Mouse (Mus musculus) spleen, adult 12 weeks (tissue): ENCODE measurements around the gene Oxa1l.

Source experiments
- DNase-seq: peaks from one replicate; pipeline ENCODE4 v3.0.0; 2022; ENCODE audit warnings: low spot score

Oxa1l gene

GRCm38 (mm10) chr14:54371460-54371859, 10.8 kb downstream of the Oxa1l start:
- no peak for DNase-seq

- DNase-seq, result no peak
Observed at GRCm38 (mm10) chr14:54372923-54373322, 12.3 kb downstream of the Oxa1l start.

GRCm38 (mm10) chr14:54375916-54376315, 15.3 kb downstream of the Oxa1l start:
- no peak for DNase-seq

GRCm38 (mm10) chr14:54377166-54377565, 16.5 kb downstream of the Oxa1l start:
- DNase-seq, result no peak

- DNase-seq, result no peak
Observed at GRCm38 (mm10) chr14:54379571-54379970, 18.9 kb downstream of the Oxa1l start.

- DNase-seq, result no peak
Observed at GRCm38 (mm10) chr14:54380616-54381015, 20.0 kb downstream of the Oxa1l start.

- no peak for DNase-seq
Observed at GRCm38 (mm10) chr14:54381816-54382215, 21.2 kb downstream of the Oxa1l start.

- DNase-seq, result no peak
Observed at GRCm38 (mm10) chr14:54382641-54383040, 22.0 kb downstream of the Oxa1l start.

- DNase-seq, result no peak
Observed at GRCm38 (mm10) chr14:54383355-54383771, 22.7 kb downstream of the Oxa1l start.

- no peak for DNase-seq
Observed at GRCm38 (mm10) chr14:54384396-54384795, 23.8 kb downstream of the Oxa1l start.

- no peak for DNase-seq
Observed at GRCm38 (mm10) chr14:54385968-54386618, 25.5 kb downstream of the Oxa1l start.

GRCm38 (mm10) chr14:54387546-54387945, 26.9 kb downstream of the Oxa1l start:
- no peak for DNase-seq

GRCm38 (mm10) chr14:54390843-54391242, 30.2 kb downstream of the Oxa1l start:
- no peak for DNase-seq

GRCm38 (mm10) chr14:54393794-54394193, 33.2 kb downstream of the Oxa1l start:
- DNase-seq, result no peak

GRCm38 (mm10) chr14:54394309-54394708, 33.7 kb downstream of the Oxa1l start:
- DNase-seq, result no peak

GRCm38 (mm10) chr14:54396685-54397084, 36.1 kb downstream of the Oxa1l start:
- DNase-seq, result no peak

- DNase-seq, result no peak
Observed at GRCm38 (mm10) chr14:54397872-54398527, 37.4 kb downstream of the Oxa1l start.

GRCm38 (mm10) chr14:54398528-54398916, 37.9 kb downstream of the Oxa1l start:
- DNase-seq, result no peak

GRCm38 (mm10) chr14:54398921-54399382, 38.3 kb downstream of the Oxa1l start:
- no peak for DNase-seq

- no peak for DNase-seq
Observed at GRCm38 (mm10) chr14:54401723-54402122, 41.1 kb downstream of the Oxa1l start.

GRCm38 (mm10) chr14:54408336-54409056, 47.9 kb downstream of the Oxa1l start:
- DNase-seq, result no peak

- DNase-seq, result no peak
Observed at GRCm38 (mm10) chr14:54409057-54409645, 48.5 kb downstream of the Oxa1l start.
